Mouse (Mus musculus) midbrain, embryonic 10.5 days (tissue): ENCODE measurements around the gene Vmn1r192. TPM values are rescaled to one million over a fixed set of nuclear protein-coding genes. Genes with fewer than 3 reads are reported as not detected.
"Not testable (repeated sequence)": the region's sequence is repeated elsewhere in the genome, so short reads cannot be mapped to it uniquely, and the experiment has no call there.

Experiments used
- DNase-seq: peaks from one replicate; pipeline ENCODE4 v3.0.0-alpha.2; 2017; ENCODE audit warnings: low spot score
- H3K27ac ChIP-seq: fragments of 300-500 bp; sonication (generic); replicated peaks from 2 replicates; pipeline ENCODE4 v1.5.1; 2016; ENCODE audit warnings: mild to moderate bottlenecking
- H3K27me3 ChIP-seq: fragments of 300-500 bp; sonication (generic); 2 replicates; pipeline ENCODE4 v1.6.1; 2016; ENCODE audit warnings: low read depth, mild to moderate bottlenecking; ENCODE audit not compliant: poor library complexity, severe bottlenecking
- H3K36me3 ChIP-seq: fragments of 300-500 bp; sonication (generic); 2 replicates; pipeline ENCODE4 v1.6.1; 2016; ENCODE audit warnings: mild to moderate bottlenecking, moderate library complexity
- H3K4me1 ChIP-seq: fragments of 300-500 bp; sonication (generic); 2 replicates; pipeline ENCODE4 v1.6.1; 2016
- H3K4me3 ChIP-seq: fragments of 300-500 bp; sonication (generic); 2 replicates; pipeline ENCODE4 v1.5.1; 2016; ENCODE audit warnings: mild to moderate bottlenecking, moderate library complexity
- H3K9me3 ChIP-seq: fragments of 300-500 bp; sonication (generic); replicated peaks from 2 replicates; pipeline ENCODE4 v1.6.1; 2016; ENCODE audit warnings: mild to moderate bottlenecking
- WGBS: fragments of 180-500 bp; shearing (Covaris S2); methylation state at CpG from one replicate; pipeline ENCODE4 v1.1.7; 2016; 5-methylcytosine and 5-hydroxymethylcytosine counted together
- microRNA-seq: library from miRNA; unstranded; fragments of <30 nt; microRNA quantifications from one replicate; pipeline ENCODE4, GENCODE M21; 2017
- polyA plus RNA-seq: library from polyadenylated mRNA; unstranded; fragments of >200 nt; fragmentation: Nextera tagmentation; extraction: Ambion mirVana; gene quantifications from 2 replicates; pipeline ENCODE4 v1.2.1, GENCODE M21; 2016

Gene Vmn1r192
- not detected in 2 replicates for polyA plus RNA-seq

DNA sequence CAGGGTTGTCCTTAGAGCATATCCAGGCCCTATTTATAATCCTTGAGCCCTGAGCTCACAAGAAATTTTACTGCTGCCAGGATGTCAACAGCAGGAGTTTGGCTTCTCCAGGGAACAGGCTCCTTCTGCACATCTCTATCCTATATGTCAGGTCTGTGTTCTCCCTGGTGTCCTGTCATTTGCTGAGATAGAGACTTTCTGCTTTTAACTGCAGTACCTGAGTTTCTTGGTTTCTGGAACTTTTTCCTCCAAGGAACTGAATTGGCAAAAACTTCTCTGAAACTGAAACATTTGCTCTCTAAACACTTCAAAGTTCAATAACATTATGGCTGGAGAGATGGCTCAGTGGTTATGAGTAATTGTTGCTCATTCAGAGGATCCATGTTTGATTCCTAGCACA lies at the start of gene Vmn1r192:
Vmn1r192 (minus strand) TSS at position 101 of the 400 bp plus-strand sequence.
- Histone ChIP-seq H3K27me3 (no peaks in the 10 kb centered on the region), H3K36me3 (no peaks in the 10 kb centered on the region), H3K4me3 (no peak within 1 kb of the TSS), H3K9me3 (no peaks in the 10 kb centered on the region), H3K4me1 (no peaks in the 10 kb centered on the region), H3K27ac (no peak within 1 kb of the TSS)
- DNase-seq: no peak

DNA sequence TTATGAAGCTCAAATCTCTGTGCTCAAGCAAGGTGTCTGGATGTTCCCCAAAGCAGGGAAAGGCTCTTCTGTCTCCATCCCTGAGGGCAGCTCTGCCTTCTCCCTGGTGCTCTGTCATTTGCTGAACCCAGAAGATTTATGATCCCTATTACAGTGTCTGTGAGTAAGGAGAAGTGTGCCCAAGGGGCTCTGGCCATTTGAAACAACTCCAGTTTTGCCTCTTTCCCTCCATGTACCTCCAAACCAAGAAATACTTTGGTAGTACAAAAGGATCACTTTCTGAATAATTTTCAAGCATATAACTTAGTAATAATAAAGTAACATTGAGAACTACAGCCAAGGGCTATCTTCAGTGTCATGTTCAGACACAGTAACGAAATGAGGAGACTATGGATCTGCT lies 32.1 kb upstream of the Vmn1r192 start, which contains the start of gene Vmn1r193:
Vmn1r193 (minus strand) TSS at position 101 of the 400 bp plus-strand sequence.
- not testable (repeated sequence) for H3K36me3 ChIP-seq, DNase-seq, H3K9me3 ChIP-seq, H3K27ac ChIP-seq, H3K27me3 ChIP-seq, H3K4me1 ChIP-seq, H3K4me3 ChIP-seq
- 78% methylated on average over 1 of the region's 1 CpGs for WGBS

DNA sequence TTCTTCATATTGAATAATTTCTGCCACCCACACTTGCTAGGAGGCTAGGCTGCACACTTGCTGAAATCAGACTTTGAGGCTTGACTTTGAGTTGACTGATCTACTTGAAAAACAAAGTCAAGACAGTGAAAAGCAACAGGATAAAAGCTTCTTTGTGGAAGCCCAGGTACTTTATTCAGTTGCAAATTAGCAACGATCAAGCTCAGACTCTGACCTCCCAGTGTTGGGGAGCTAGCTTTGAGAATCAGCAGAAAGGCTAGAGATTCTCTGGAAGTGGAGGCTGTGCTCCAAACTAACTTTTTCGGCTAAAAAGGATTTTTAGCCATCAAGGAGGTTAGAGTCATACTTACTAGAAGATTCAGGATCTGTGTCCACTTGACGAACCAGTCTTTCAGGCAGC lies 1.8 kb upstream of the Vmn1r192 start:
- WGBS: 62% methylated on average over 3 of the region's 3 CpGs
- not testable (repeated sequence) for H3K27me3 ChIP-seq, DNase-seq

DNA sequence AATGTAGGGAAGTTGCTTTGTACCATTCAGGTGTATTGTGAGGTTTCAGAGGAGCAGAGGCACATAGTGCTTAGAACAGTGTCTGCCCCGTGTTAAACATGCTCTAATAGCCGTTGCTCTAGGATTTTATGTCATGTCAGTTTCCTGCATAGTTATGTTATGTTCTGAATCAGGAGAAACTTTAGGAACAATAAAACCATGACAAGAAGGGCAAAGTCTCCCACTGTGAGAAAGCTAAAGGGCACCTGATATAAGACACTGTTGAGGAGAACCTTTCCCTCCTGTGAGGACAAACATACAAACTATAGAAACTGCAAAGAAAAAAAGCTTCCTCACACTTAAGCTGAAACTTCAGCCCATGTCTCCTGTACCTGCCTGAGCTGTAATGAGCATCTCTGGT lies 556 bp downstream of the Vmn1r192 start:
- Histone ChIP-seq H3K27ac (no peak overlapping the region), H3K9me3 (no peaks in the 10 kb centered on the region), H3K27me3 (no peaks in the 10 kb centered on the region), H3K36me3 (no peaks in the 10 kb centered on the region), H3K4me1 (no peaks in the 10 kb centered on the region), H3K4me3 (no peak overlapping the region)
- WGBS: 84% methylated on average over 2 of the region's 2 CpGs
- DNase-seq: no peak

More for the DNA sequence above, 1.8 kb upstream of the Vmn1r192 start:
- not testable (repeated sequence) for H3K36me3 ChIP-seq, H3K4me1 ChIP-seq, H3K27ac ChIP-seq, H3K4me3 ChIP-seq, H3K9me3 ChIP-seq

DNA sequence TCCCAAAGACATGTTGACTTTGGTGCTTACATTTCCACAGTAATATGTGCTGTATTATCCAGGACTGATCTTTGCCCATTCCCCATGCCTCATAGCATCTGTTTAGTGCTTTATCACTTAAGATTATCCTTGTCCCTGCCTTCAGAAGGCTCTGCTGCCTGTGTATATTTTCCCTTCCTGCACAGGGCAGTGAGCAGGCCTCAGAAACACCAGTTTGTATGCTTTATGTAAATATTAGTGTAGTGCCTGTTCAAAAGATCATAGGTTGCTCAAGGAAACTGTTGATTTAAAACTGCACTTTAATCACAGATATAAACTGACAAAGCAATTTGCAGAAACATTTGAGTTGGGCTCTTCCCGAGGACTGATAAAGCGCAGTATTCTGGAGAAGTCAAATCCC lies 1.6 kb downstream of the Vmn1r192 start:
- Histone ChIP-seq H3K36me3 (no peaks in the 10 kb centered on the region), H3K9me3 (no peaks in the 10 kb centered on the region), H3K4me3 (no peak overlapping the region), H3K27ac (no peak overlapping the region), H3K4me1 (no peaks in the 10 kb centered on the region), H3K27me3 (no peaks in the 10 kb centered on the region)
- DNase-seq: no peak
- WGBS: 95% methylated on average over 2 of the region's 2 CpGs

DNA sequence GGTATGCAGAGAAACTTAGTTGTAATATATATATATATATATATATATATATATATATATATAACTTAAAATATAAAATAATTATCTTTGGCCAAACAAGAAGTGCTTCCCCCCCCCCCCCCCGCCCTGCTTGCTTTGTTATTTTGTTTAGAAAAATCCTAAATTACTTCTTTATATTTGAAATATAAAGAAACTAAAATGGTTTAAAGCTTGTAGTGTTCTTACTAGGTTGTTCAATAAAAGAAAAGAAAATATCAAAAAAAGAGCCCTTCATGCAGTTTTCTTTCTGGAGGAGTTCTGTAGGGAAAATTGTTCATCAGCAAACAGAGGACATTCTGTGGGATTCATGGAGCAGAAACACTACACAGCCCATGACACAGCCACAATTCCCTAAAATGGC lies 7.1 kb downstream of the Vmn1r192 start, which contains the start of gene Vmn1r191:
Vmn1r191 (minus strand) TSS at position 101 of the 400 bp plus-strand sequence.
- 100% methylated on average over 1 of the region's 1 CpGs for WGBS
- H3K4me1 ChIP-seq: no peaks in the 10 kb centered on the region

DNA sequence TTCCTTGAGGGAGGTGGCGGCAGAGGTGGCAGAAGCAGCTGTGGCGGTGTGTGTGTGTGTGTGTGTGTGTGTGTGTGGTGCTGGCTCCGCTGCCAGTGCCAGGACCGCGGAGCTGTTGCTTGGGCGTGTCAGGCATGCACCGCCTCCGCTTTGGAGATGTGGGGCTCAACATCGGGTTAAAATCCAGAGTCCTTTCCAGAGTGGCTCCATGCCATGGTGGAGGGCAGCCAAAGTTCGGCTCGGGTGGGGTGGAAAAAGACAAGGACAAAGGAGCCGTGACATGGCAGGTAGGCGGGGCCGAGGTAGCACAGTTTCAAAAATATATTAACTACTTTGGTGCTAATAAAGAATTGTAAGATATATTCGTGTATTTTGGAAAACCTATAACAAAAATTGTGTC lies 22.5 kb downstream of the Vmn1r192 start:
- 92% methylated on average over 15 of the region's 15 CpGs for WGBS
- Histone ChIP-seq H3K27me3 (no peaks in the 10 kb centered on the region), H3K27ac (no peak overlapping the region), H3K9me3 (peaks cover 11% of the 10 kb centered on the region), H3K4me3 (no peak overlapping the region), H3K36me3 (no peaks in the 10 kb centered on the region), H3K4me1 (no peaks in the 10 kb centered on the region)
- DNase-seq: no peak

More for the DNA sequence above, 7.1 kb downstream of the Vmn1r192 start, which contains the start of gene Vmn1r191:
- no peak for DNase-seq
- Histone ChIP-seq H3K4me3 (no peak within 1 kb of the TSS), H3K27me3 (no peaks in the 10 kb centered on the region), H3K9me3 (no peaks in the 10 kb centered on the region), H3K36me3 (no peaks in the 10 kb centered on the region), H3K27ac (no peak within 1 kb of the TSS)

DNA sequence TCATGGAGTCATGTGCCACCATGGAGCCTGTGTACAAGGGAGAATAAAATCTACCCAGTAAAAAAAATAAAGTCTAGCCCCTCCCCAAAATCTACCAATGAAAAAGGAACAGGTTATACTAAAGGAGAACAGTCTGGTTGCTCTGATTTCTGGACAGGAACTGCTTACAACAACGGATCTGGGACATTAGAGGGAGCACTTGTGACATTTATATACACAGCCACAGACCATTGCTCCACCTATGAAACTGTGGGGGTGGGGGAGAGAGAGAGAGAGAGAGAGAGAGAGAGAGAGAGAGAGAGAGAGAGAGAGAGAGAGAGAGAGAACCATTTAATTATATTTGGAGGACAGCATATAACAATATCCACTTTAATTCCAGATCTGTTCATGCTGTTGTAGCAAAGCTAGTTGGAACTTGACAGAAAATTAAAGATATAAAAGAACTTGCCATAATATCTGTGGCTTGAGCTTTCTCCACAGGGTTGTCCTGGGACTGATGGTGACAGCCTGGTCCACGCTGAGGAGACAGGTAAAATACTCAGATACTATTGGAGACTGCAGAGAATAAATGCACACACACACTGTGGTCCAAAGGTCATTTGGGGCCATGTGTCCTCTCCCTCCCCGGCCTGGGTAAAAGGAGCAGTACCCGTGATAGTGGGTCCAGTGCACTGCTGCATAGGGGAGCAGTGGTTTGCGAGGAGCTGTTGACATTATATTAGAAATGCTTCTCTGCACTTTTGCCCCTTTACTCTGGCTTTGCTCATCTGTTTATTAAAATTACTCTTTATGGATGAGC lies 54.2 kb downstream of the Vmn1r192 start:
- not testable (repeated sequence) for DNase-seq, H3K36me3 ChIP-seq, H3K4me1 ChIP-seq, H3K9me3 ChIP-seq, H3K4me3 ChIP-seq, H3K27ac ChIP-seq, H3K27me3 ChIP-seq
- 78% methylated on average over 5 of the region's 5 CpGs for WGBS

Small RNAs within 50 kb of the gene (microRNA-seq; reads per million reads assigned to microRNA genes)
- gene Gm23282: not detected
- gene Gm25084: not detected

Other genes starting within 250 kb of the Vmn1r192 start
- gene Zfp184, start 246.0 kb downstream of the Vmn1r192 start, polyA plus RNA-seq: 23.8 and 24.8 TPM in 2 replicates
- 0.11 TPM in 1 of 2 replicates, not detected in the other for gene Pom121l2, start 209.9 kb downstream of the Vmn1r192 start, polyA plus RNA-seq
- gene Prss16, start 181.4 kb downstream of the Vmn1r192 start, polyA plus RNA-seq: not detected in 2 replicates
- gene Hist1h2ah, start 155.6 kb downstream of the Vmn1r192 start, polyA plus RNA-seq: 10.6 and 11.4 TPM in 2 replicates
- gene Hist1h2bk, start 155.3 kb downstream of the Vmn1r192 start, polyA plus RNA-seq: 9.4 and 9.7 TPM in 2 replicates
- 51.3 and 52.5 TPM in 2 replicates for gene Hist1h4i, start 149.8 kb downstream of the Vmn1r192 start, polyA plus RNA-seq
- gene Hist1h2ag, start 148.2 kb downstream of the Vmn1r192 start, polyA plus RNA-seq: 64.8 and 64.9 TPM in 2 replicates
- gene Hist1h2bj, start 147.9 kb downstream of the Vmn1r192 start, polyA plus RNA-seq: 14.7 and 16.2 TPM in 2 replicates
- not detected in 2 replicates for gene Vmn1r188, start 106.7 kb downstream of the Vmn1r192 start, polyA plus RNA-seq
- not detected in 2 replicates for gene Vmn1r189, start 85.3 kb downstream of the Vmn1r192 start, polyA plus RNA-seq
- gene Vmn1r191, start 7.2 kb downstream of the Vmn1r192 start, polyA plus RNA-seq: not detected in 2 replicates
- gene Vmn1r193, start 32.0 kb upstream of the Vmn1r192 start, polyA plus RNA-seq: not detected in 2 replicates
- not detected in 2 replicates for gene Vmn1r194, start 53.1 kb upstream of the Vmn1r192 start, polyA plus RNA-seq
- not detected in 2 replicates for gene Vmn1r195, start 79.4 kb upstream of the Vmn1r192 start, polyA plus RNA-seq
- not detected in 2 replicates for gene Vmn1r196, start 98.8 kb upstream of the Vmn1r192 start, polyA plus RNA-seq
- not detected in 2 replicates for gene Vmn1r197, start 133.4 kb upstream of the Vmn1r192 start, polyA plus RNA-seq
- gene Vmn1r198, start 159.2 kb upstream of the Vmn1r192 start, polyA plus RNA-seq: not detected in 2 replicates
- not detected in 2 replicates for gene Vmn1r199, start 188.7 kb upstream of the Vmn1r192 start, polyA plus RNA-seq
- not detected in 2 replicates for gene Vmn1r200, start 199.2 kb upstream of the Vmn1r192 start, polyA plus RNA-seq